Mouse (Mus musculus) R1 (cell line): Measurements from ENCODE around the gene Enkd1.

ENCODE experiments used
- DNase-seq: peaks from one replicate; pipeline ENCODE4 v3.0.0-alpha.2; 2018; ENCODE audit warnings: low read depth, low spot score

The Enkd1 gene

GRCm38 (mm10) chr8:105702001-105702401, 6.0 kb downstream of the Enkd1 start:
- peak; percentile 46 for DNase-seq

DNA sequence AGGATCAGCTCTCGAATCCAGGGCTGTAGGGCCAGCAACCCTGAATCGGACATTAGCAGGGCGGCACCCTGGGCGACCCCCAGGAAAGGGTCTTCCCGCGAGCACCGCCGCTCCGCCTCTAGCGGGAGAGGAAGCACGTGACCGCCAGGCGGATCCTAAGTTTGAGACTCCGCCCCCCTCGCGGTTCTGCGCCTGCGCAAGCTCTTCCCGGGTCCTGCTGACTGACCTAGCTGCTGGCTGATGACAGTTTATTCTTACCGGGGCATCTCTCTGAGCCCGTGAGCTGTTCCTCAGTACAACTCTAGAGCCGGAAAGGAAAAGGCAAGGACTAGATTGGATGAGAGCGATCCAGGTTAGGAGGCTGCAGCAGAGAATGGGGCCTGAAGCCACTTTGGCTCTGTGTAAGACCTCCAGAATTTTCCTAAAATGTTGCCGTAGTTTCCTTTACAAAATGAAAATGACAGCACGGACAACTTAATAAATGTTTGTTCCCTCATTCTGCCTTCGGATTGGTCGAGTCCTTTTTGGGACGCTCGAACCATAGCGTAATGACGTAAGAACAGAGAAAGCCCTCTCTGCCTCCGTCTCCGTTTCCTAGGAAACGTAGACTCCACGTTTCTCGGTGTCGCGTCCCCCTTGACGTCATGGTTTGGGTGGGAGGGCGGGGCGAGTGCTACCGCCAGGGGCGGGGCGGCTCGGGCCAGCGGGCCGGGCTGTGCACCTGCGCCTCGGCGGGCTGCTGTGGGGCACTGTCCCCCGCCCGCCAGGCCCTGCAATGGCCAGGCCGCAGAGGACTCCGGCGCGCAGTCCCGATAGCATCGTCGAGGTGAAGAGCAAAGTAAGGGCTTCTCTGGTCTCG, 6.8 kb downstream of the Enkd1 start, which contains the start of the genes Acd and Pard6a:
Acd (minus strand) TSS at position 137 of the 859 bp plus-strand sequence.
Pard6a (plus strand) TSS at position 183 of the 859 bp plus-strand sequence.
- DNase-seq = peak; percentile 96

GRCm38 (mm10) chr8:105700566-105700965, 7.4 kb downstream of the Enkd1 start:
- peak; percentile 80 for DNase-seq

GRCm38 (mm10) chr8:105699488-105700215, 8.4 kb downstream of the Enkd1 start:
- DNase-seq = no peak

GRCm38 (mm10) chr8:105698734-105699133, 9.3 kb downstream of the Enkd1 start:
- DNase-seq = no peak

DNA sequence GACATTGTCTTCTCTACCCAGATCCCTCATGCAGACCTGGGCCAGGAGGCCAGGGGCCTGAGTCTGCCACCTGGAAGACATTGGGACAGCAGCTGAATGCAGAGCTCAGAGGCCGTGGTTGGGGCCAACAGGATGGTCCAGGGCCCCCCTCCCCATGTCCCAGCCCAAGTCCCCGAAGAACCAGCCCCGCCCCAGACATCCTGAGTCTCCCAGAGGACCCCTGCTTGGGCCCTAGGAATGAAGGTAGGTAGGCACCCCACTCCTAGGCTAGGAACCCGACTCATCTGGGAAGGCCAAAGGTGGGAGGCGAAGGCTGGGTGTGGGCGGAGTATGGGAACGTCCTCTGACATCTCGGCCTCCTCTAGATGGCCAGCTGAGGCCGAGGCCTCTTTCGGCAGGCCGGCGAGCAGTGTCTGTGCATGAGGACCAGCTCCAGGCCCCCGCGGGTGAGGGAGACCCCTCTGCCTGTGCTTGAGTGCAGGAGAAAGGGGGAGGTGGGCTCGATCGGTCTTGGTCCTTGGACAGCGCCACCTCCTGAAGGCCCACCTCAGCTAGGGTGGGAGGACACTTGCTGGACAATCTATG, 10.7 kb downstream of the Enkd1 start:
- no peak for DNase-seq

DNA sequence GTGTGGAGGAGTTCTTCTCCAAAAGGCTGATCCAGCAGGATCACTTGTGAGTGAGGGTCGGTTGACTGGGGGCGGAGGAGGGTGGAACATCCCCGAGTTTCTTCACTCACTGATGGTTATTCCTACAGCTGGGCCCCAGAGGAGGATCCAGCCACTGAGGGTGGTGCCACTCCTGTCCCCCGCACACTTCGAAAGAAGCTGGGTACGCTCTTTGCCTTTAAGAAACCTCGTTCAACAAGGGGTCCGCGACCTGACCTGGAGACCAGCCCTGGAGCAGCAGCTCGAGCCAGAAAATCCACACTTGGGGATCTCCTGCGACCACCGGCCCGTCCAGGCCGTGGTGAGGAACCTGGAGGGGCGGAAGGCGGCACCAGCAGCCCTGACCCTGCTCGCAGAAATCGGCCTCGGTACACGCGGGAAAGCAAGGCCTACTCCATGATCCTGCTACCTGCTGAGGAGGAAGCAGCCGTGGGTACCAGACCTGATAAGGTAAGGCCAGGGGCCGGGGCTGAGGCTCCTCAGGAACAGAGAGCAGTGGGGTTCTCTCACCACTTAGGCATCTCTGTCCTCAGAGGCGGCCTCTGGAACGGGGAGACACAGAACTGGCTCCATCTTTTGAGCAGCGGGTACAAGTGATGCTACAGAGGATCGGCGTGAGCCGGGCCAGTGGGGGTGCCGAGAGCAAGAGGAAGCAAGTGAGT, 12.8 kb downstream of the Enkd1 start:
- no peak for DNase-seq

DNA sequence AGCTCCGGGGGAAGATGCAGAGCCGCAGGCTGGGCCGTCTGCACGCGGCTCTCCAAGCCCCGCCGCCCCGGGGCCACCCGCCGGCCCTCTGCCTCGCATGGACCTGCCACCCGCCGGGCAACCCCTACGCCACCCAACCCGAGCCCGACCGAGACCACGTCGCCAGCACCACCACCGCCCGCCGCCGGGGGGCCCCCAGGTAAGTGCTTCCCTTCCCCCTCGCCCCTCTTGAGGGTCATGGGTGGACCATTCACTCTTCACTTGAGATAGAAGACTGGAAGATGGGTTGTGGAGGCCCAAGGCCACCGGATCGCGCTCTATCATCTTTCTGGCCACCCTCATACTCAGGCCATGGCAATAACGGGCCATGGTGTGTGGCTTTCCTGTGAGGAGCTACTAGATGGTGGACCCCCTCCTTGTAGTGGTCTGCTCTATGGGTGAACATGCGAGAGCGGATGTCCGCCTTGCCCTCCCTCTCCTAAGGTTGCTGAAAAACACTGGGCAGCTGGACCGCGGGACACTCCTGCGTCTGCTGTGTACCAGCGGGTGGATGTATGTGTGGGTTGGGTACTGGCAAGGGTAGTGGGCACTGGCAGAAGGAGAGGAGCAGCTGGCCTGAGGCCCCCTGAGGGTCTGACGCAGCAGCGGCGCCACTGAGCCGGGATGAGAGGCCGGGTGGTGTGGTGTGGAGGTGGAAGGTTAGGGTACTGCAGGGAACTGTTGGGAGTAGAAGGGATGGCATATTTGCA, 13.8 kb downstream of the Enkd1 start:
- peak; percentile 39 for DNase-seq

- DNase-seq = peak; percentile 75
Observed at GRCm38 (mm10) chr8:105693648-105694047, 14.4 kb downstream of the Enkd1 start.

DNA sequence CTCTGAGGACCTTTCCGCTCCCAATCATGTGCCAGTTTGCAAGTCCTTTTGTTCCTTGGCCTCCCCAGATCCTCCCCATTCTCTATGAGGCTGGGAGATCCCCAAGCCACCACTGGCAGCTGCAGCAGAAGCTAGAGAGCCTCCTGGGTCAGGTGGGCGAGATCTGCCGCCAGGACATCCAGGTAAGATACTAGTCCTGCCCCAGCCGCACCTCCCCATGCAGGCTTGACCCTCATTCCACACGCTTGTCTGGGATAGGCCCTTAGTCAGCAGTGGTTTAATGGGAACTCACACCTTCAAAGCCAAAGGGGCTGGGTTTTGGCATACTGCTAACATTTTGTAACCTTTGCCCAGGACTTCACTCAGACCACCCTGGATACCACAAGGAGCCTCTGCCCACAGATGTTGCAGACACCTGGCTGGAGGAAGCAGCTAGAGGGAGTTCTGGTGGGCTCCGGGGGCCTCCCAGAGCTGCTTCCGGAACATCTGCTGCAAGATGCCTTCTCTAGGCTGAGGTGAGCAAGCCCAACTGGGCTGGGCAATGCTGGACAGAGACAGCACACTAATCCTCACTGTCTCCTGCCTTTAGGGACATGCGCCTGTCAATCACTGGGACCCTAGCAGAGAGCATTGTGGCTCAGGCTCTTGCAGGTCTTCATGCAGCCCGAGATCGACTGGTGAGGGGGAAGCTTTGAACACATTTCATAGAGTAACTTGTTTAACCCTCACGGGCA, 15.4 kb downstream of the Enkd1 start:
- no peak for DNase-seq

- no peak for DNase-seq
Observed at GRCm38 (mm10) chr8:105690978-105691377, 17.0 kb downstream of the Enkd1 start.

- no peak for DNase-seq
Observed at GRCm38 (mm10) chr8:105689983-105690360, 18.0 kb downstream of the Enkd1 start.

GRCm38 (mm10) chr8:105689256-105689982, 18.6 kb downstream of the Enkd1 start:
- no peak for DNase-seq

DNA sequence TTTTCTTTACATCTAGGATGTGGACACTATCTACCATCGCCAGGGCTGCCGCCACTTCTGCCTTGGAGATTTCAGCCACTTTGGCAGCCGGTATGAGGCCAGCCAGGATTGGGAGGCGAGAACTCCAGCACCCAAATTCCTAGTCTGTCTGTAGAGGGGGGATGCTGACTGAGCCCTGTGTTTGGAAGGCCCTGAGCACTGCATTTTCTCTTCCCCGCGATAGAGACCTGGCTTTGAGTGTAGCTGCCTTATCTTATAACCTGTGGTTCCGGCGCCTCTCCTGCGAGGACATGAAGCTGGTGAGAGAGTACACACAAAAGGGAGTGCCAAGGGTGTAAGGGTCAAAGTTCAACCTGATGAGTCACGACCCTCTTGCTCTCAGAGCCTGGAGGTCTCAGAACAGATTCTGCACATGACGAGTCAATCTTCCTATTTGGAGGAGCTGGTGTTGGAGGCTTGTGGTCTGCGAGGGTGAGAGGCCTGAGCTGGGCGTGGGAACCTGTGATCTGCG, 19.7 kb downstream of the Enkd1 start:
- DNase-seq = no peak

GRCm38 (mm10) chr8:105687512-105687911, 20.5 kb downstream of the Enkd1 start:
- peak; percentile 62 for DNase-seq

- no peak for DNase-seq
Observed at GRCm38 (mm10) chr8:105686551-105686950, 21.5 kb downstream of the Enkd1 start.

GRCm38 (mm10) chr8:105685796-105686308, 22.2 kb downstream of the Enkd1 start, which contains the start of gene Carmil2:
TSS of gene Carmil2 (plus strand) at chr8:105686274.
- peak; percentile 81 for DNase-seq

DNA sequence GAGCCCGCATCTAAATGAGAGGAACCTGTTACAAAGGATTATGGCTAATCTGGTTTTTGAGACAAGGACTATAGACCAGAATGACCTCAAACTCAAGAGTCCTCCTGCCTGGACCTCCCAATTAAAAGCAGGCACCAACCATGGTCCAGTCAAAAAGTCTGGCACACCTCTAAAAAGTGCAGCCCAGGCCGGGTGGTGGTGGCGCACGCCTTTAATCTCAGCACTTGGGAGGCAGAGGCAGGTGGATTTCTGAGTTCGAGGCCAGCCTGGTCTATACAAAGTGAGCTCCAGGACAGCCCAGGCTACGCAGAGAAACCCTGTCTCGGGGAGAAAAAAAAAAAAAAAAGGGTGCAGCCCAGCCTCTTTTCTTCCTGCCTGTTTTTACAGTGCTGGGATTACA, 22.7 kb downstream of the Enkd1 start:
- no peak for DNase-seq

DNA sequence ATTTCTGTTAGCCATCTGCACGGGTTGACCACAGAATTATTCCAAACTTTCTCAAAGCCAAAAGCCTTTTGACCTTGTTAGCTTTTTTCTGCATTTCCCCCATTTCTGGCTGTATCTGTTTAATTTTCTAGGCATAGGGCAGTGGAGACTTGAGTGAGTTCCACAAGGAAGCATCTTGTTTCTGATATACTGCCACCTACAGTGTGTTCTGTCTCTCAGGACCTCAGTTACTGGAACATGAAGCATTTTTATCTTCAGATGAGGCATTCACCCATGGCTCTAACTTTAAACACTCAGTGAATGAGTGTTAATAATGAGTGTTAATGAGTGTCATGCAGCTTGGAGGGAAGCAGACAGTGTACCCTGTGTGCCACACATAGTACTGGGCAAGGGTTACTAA, 30.1 kb downstream of the Enkd1 start:
- no peak for DNase-seq
